Mouse (Mus musculus) ES-E14 (cell line): ENCODE data around the gene Poll.

Experiments
- CHD2 ChIP-seq: IDR thresholded peaks from 2 replicates; pipeline ENCODE4 v1.6.1; 2014; ENCODE audit warnings: mild to moderate bottlenecking, low read depth, low read length, inconsistent platforms
- HCFC1 ChIP-seq: IDR thresholded peaks from 2 replicates; pipeline ENCODE4 v1.6.1; 2012; ENCODE audit warnings: low read length, inconsistent platforms, borderline replicate concordance; ENCODE audit not compliant: insufficient read depth
- ZC3H11A ChIP-seq: IDR thresholded peaks from 2 replicates; pipeline ENCODE4 v1.6.1; 2012; ENCODE audit warnings: low read depth, mild to moderate bottlenecking, inconsistent platforms, low read length, borderline replicate concordance
- ZNF384 ChIP-seq: IDR thresholded peaks from 2 replicates; pipeline ENCODE4 v1.6.1; 2012; ENCODE audit warnings: low read depth, low read length, inconsistent platforms

DNA sequence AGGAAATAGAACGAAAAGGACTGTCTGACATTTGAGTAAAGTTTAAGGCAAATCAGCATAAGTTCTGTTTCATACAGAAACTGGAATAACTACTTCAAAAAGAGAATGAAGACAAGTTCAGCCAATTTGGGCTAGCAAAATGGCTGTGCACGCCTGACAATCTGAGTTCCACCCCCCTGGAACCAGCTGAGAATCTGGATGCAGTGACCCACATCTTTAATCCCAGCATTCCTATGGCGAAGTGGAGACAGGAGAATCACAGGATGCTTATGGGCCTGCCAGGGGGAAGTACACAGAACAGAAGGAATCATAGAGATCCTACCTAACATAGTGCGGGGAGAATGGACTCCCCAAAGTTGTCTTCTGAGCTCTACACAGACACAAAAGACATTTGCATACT lies 36.8 kb upstream of the Poll start:
- TF ChIP-seq CHD2 (no peak), ZC3H11A (no peak), HCFC1 (no peak), ZNF384 (no peak)
